Mouse (Mus musculus): ENCODE measurements around the gene Ripply2. TPM values are rescaled to one million over a fixed set of nuclear protein-coding genes. Genes with fewer than 3 reads are reported as not detected.

The Ripply2 gene
- polyA plus RNA-seq, 1 experiment from 2014 or later: not detected

GRCm38 (mm10) chr9:87049425-87049824 is 34.1 kb downstream of the Ripply2 start:
- DNase-seq (ENCODE audit: low spot score) (no peak), ATAC-seq (replicated peaks; ENCODE audit: low FRiP score) (no peak)
- no peaks in the 10 kb centered on the region for H3K36me3 ChIP-seq (ENCODE audit: control insufficient read depth, insufficient read depth, low read length)
- H3K27me3 ChIP-seq (replicated peaks; ENCODE audit: control insufficient read depth, insufficient read depth, low read length): no peaks in the 10 kb centered on the region
- H3K4me1 ChIP-seq (replicated peaks; ENCODE audit: control insufficient read depth, insufficient read depth, low read length): no peaks in the 10 kb centered on the region
- H3K27ac ChIP-seq (ENCODE audit: low read depth, low read length): no peak overlapping the region
- no peak overlapping the region for H3K4me2 ChIP-seq
- 96% methylated on average over 4 of the region's 4 CpGs for WGBS
- H3K4me3 ChIP-seq (ENCODE audit: low read depth, low read length): no peak overlapping the region
- H3K9ac ChIP-seq (ENCODE audit: low read depth, low read length): no peak overlapping the region
- H3K9me3 ChIP-seq (ENCODE audit: control insufficient read depth, low read length): no peaks in the 10 kb centered on the region

GRCm38 (mm10) chr9:87055547-87056235 is 40.4 kb downstream of the Ripply2 start:
- ATAC-seq (replicated peaks; ENCODE audit: low FRiP score) (no peak), DNase-seq (ENCODE audit: low spot score) (no peak)
- H3K9me3 ChIP-seq (ENCODE audit: control insufficient read depth, low read length): no peaks in the 10 kb centered on the region
- no peaks in the 10 kb centered on the region for H3K4me1 ChIP-seq (replicated peaks; ENCODE audit: control insufficient read depth, insufficient read depth, low read length)
- no peaks in the 10 kb centered on the region for H3K27me3 ChIP-seq (replicated peaks; ENCODE audit: control insufficient read depth, insufficient read depth, low read length)
- WGBS: 86% methylated on average over 11 of the region's 11 CpGs
- H3K27ac ChIP-seq (ENCODE audit: low read depth, low read length): no peak overlapping the region
- H3K4me2 ChIP-seq: no peak overlapping the region
- no peak overlapping the region for H3K4me3 ChIP-seq (ENCODE audit: low read depth, low read length)
- peaks cover 3% of the 10 kb centered on the region; the same call in 1 of the 2 replicates for H3K36me3 ChIP-seq (ENCODE audit: control insufficient read depth, insufficient read depth, low read length)
- H3K9ac ChIP-seq (ENCODE audit: low read depth, low read length): no peak overlapping the region

- 82% methylated on average over 5 of the region's 5 CpGs for WGBS
- no peaks in the 10 kb centered on the region for H3K9me3 ChIP-seq (ENCODE audit: control insufficient read depth, low read length)
- ATAC-seq (replicated peaks; ENCODE audit: low FRiP score) (no peak), DNase-seq (ENCODE audit: low spot score) (no peak)
- no peaks in the 10 kb centered on the region for H3K27me3 ChIP-seq (replicated peaks; ENCODE audit: control insufficient read depth, insufficient read depth, low read length)
- no peak overlapping the region for H3K4me2 ChIP-seq
- no peak overlapping the region for H3K9ac ChIP-seq (ENCODE audit: low read depth, low read length)
- peaks cover 12% of the 10 kb centered on the region; the same call in 1 of the 2 replicates for H3K36me3 ChIP-seq (ENCODE audit: control insufficient read depth, insufficient read depth, low read length)
- no peaks in the 10 kb centered on the region for H3K4me1 ChIP-seq (replicated peaks; ENCODE audit: control insufficient read depth, insufficient read depth, low read length)
- no peak overlapping the region for H3K4me3 ChIP-seq (ENCODE audit: low read depth, low read length)
- H3K27ac ChIP-seq (ENCODE audit: low read depth, low read length): no peak overlapping the region
Observed at GRCm38 (mm10) chr9:87062337-87062736, 47.0 kb downstream of the Ripply2 start.

GRCm38 (mm10) chr9:87068160-87068559 is 52.8 kb downstream of the Ripply2 start:
- Histone ChIP-seq H3K36me3 (ENCODE audit: control insufficient read depth, insufficient read depth, low read length) (peaks cover 14% of the 10 kb centered on the region; the same call in 1 of the 2 replicates), H3K9me3 (ENCODE audit: control insufficient read depth, low read length) (no peaks in the 10 kb centered on the region), H3K4me2 (no peak overlapping the region), H3K4me1 (replicated peaks; ENCODE audit: control insufficient read depth, insufficient read depth, low read length) (no peaks in the 10 kb centered on the region), H3K27ac (ENCODE audit: low read depth, low read length) (no peak overlapping the region), H3K27me3 (replicated peaks; ENCODE audit: control insufficient read depth, insufficient read depth, low read length) (no peaks in the 10 kb centered on the region), H3K4me3 (ENCODE audit: low read depth, low read length) (no peak overlapping the region), H3K9ac (ENCODE audit: low read depth, low read length) (no peak overlapping the region)
- ATAC-seq (replicated peaks; ENCODE audit: low FRiP score): no peak
- 92% methylated on average over 1 of the region's 1 CpGs for WGBS
- DNase-seq (ENCODE audit: low spot score): no peak

Other genes with a start within 250 kb of the Ripply2 start
- gene Snap91, start 134.9 kb upstream of the Ripply2 start, polyA plus RNA-seq (2014; fragmentation: Nextera tagmentation; extraction: Ambion mirVana): 1.2 and 1.3 TPM in 2 replicates
- gene Cyb5r4, start 6.5 kb downstream of the Ripply2 start, polyA plus RNA-seq (2014; fragmentation: Nextera tagmentation; extraction: Ambion mirVana): 63.2 and 72.0 TPM in 2 replicates
- gene Mrap2, start 128.8 kb downstream of the Ripply2 start, polyA plus RNA-seq (2014; fragmentation: Nextera tagmentation; extraction: Ambion mirVana): not detected in 2 replicates
- 5.6 and 5.8 TPM in 2 replicates for gene Cep162, start 240.0 kb downstream of the Ripply2 start, polyA plus RNA-seq (2014; fragmentation: Nextera tagmentation; extraction: Ambion mirVana)

Measured in liver, embryonic 11.5 days (tissue).